Mouse (Mus musculus): ENCODE results near the gene Phyhipl.

Phyhipl gene

DNA sequence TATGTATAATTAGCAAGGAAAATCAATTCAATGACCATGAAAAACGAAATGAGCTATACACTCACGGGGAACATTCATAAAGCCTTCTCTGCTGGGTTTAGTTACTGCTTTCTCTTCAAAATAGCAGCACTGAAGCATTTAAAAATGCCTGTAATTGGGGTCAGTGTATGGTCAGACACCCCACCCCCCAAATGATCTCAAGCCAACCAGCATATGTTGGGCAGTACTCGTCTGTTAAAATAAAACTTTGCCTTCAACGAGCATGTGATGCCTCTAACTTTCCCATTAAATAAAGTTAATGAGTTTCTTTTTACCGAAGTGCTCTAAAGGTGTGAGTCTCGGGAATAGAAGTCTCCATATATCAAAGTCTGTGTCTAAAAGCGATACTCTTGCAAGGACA, at the start of gene Phyhipl:
Phyhipl (minus strand) TSS at position 138 of the 400 bp plus-strand sequence.
- DNase-seq = no peak

DNA sequence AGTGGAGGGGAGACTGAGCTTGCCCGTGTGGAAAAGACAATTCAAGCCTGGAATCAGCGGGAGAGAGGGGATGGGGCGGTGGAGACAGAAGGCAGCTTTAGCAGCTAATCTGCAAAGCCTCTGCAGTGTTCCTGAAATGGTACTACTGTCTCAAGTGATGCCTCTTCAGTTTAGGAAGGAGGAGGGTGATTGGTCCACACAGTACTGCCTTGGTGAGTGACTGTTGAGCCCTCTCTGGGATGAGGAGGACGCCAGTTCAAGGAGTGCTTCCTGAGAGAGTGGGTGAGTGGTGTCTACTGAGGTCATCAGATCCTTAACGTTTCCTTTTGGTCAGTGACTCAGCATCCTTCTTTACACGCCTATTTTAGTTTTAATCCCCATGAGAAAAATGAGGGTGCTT, 47.4 kb upstream of the Phyhipl start:
- DNase-seq = no peak

GRCm38 (mm10) chr10:70699581-70699980, 43.8 kb upstream of the Phyhipl start:
- DNase-seq = no peak

- DNase-seq = no peak
These were observed 42.2 kb upstream of the Phyhipl start for GRCm38 (mm10) chr10:70698014-70698413.

- DNase-seq = no peak
These were observed 41.2 kb upstream of the Phyhipl start for GRCm38 (mm10) chr10:70696748-70697585.

DNA sequence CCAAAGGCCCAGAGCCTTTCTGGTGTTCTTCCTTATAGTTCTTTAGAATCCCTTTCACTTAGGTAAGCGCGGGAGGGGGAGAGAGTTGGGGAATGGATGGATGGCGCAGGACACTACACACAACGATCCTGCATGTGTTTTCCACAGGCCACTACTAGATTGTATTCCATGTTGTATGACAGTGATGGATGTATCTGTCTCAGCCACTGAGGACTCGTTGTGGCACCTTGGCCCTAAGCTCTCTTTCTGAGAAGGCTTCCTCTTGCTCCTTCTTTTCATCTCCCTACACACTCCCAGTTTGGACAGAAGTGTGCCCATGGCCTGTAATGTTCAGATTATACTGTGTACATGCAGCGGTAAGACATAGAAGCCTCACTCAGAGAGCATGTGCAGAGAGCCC, 33.6 kb upstream of the Phyhipl start:
- no peak for DNase-seq

DNA sequence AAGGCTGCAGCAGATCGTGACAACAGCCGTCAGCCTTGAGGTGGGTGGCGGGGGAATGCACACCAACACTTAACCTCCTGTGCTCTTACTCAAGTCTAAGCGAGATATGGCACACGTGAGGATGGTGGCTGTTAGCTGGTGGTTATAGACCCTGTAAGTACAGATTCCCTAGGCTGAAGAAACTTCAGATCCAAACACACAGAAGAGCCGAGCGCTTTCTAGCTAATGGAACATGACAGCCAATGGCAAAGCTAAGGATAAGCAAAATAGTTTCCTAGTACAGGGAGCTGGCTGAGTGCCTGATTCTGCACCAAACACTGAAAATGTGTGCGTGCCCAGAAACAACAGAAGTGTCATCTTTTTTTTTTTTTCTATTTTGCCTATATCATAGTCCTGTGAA, 33.1 kb upstream of the Phyhipl start:
- DNase-seq = no peak

GRCm38 (mm10) chr10:70686941-70687703, 31.4 kb upstream of the Phyhipl start:
- no peak for DNase-seq

- DNase-seq = no peak
These were observed 30.7 kb upstream of the Phyhipl start for GRCm38 (mm10) chr10:70686505-70686904.

DNA sequence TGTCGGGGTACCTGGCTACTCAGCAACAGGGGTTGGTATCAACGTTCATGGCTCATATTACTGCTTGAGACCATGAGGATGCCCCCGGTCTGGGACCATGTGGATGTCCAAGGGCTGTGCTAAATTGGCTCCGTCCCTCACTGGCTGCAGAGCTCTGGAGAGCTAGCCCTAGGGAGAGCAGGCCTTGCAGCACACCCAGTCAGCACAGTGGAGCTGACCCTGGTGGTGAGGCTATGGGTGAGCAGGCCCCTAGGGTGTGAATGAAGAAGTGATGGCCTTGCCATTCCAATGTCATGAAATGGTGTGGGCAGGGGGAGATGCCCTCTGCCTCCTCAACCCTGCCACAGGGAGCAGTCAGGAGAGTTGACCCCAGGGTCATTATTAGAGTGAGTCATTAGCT, 27.7 kb upstream of the Phyhipl start:
- DNase-seq = no peak

GRCm38 (mm10) chr10:70677946-70678345, 22.2 kb upstream of the Phyhipl start:
- DNase-seq = no peak

GRCm38 (mm10) chr10:70656272-70656671, 507 bp upstream of the Phyhipl start:
- DNase-seq = no peak

- no peak for DNase-seq
These were observed 1.1 kb downstream of the Phyhipl start for GRCm38 (mm10) chr10:70654655-70655054.

- DNase-seq = no peak
These were observed 1.6 kb downstream of the Phyhipl start for GRCm38 (mm10) chr10:70654139-70654538.

GRCm38 (mm10) chr10:70651769-70652648, 3.8 kb downstream of the Phyhipl start:
- DNase-seq = no peak

DNA sequence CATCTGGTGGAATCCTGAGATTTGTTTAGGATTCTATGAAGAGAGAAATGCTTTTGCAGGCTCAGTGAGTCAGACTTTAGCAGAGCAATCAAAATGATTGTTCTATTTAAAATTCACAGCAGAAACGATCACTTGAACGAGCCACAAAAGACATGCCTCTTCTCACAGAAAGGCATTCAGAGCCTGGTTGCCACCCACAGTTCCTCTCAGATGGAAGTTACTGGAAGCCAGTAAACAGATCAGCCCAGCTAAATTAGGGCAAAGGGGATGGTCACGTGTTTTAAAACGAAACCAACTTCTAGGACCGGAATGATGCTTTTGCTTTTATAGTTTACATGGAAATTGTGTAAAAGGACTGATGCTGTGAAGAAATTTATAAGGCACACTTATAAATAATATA, 6.9 kb downstream of the Phyhipl start:
- DNase-seq = no peak

GRCm38 (mm10) chr10:70643131-70643530, 12.6 kb downstream of the Phyhipl start:
- no peak for DNase-seq

- no peak for DNase-seq
These were observed 14.7 kb downstream of the Phyhipl start for GRCm38 (mm10) chr10:70640896-70641596.

- no peak for DNase-seq
These were observed 15.6 kb downstream of the Phyhipl start for GRCm38 (mm10) chr10:70640075-70640737.

DNA sequence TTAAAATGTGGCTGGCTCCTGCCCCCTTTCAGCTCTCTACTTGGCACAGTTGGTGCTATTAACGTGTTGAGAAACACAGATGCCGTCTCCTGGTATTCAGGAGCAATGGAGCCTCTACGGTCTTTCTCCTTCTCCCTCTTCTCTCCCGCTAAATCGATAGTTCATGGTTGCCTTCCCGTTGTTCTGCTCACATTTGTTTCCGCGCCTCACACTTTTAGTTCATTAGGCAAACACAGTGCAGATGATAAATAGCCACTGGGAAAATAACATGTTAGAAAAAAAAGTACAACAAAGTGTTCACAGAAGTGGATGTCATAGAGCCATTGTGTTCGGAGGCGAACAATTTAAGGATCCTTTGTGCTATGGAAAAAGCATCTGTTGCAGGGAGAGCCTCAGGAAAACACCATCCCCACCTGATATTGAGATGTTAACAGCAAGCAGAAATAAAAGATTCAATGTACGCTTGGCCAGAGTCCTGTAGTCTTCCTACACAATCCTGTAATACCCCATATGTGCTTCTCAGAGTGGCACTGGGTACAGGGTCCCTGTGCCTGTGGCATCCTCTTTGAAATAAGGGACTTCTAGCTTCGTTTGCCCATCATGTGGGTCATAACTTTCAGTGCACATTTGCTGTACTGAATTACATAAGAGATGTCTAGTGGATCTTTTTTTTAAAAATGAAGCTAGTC, 18.0 kb downstream of the Phyhipl start:
- DNase-seq = no peak

- no peak for DNase-seq
These were observed 20.5 kb downstream of the Phyhipl start for GRCm38 (mm10) chr10:70635261-70635660.
